Mouse (Mus musculus): ENCODE data around the gene Gpr141.

The Gpr141 gene

DNA sequence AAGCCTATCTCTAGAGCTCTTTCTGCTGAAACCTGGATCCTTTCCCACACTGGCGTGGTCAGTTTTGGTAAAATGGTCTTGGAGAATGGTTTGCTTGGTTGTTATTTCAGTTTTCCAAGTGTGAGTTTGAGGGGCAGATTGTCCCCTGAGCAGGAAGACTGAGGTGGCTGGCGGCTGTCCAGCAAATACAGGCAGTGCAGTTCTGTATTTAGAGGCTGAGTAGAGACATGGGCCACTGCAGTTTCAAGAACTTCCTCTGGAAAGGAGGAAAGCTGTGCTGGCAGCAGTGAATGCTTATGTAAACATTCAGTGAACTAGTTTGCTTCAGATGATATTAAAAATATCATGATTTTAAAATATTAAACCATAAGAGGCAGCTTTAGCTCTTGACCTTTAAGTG lies 93.2 kb downstream of the Gpr141 start:
- in situ Hi-C loops (cut with MboI, MseI) = no loop called here

DNA sequence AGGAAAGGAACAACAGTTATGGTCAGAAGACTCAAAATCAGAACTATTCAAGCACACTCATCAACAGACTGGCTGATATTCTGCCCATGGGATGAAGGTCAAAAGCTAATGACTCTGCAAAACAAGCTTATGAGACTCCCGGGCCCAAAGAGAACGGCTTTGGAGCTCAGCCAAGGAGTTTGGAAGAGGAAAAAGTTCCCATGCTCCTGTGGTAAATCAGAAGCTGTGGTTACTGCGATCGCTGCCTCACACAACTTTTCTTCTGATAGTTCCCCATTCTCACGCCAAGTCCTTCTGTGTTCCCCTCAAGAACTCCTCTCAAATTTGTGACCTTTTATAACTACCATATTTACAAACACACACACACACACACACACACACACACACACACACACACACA lies 105.1 kb downstream of the Gpr141 start:
- in situ Hi-C loops (cut with MboI, MseI) = loop anchor here (10.0 kb wide), 1 partner anchor 576 kb away; no protein-coding TSS in a partner anchor

DNA sequence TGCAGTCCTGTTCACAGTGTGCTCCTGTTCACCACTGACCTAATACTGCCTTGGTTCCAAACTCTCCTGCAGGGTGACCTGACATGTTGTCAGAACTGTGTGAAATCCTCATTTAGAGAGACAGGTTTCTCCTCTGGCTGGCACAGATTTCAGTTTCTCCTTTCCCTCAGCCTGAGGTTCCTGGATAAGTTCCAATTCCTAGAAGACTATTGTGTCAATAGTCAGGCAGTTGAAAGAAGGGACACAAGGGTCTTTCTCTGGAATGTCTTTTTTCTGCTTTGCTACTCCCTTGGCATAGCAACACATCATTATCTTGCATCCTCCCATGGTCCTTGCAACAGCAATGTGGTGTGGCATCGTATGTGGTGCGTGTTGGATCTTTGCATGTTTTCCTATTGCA lies 106.9 kb downstream of the Gpr141 start:
- in situ Hi-C loops (cut with MboI, MseI) = loop anchor here (10.0 kb wide), 1 partner anchor 578 kb away; no protein-coding TSS in a partner anchor

DNA sequence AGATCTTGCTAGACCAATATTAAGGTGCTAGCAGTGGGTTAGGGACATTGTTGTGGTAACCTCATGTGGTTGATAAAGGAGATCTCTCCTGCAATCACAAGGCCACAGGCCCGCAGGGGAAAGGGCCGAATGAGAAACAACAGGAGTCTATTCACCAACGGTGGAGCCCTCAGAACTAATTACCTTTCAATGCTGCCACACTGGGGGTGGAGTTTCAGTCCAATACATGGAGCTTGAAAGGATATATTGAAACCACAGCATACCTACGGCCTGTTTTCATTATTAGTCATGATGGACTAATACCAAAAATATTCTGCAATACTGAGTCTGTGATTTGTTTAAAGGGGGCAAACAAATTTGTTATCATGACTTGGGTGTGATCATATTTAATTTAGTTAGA lies 120.3 kb downstream of the Gpr141 start:
- in situ Hi-C loops (cut with MboI, MseI) = no loop called here

DNA sequence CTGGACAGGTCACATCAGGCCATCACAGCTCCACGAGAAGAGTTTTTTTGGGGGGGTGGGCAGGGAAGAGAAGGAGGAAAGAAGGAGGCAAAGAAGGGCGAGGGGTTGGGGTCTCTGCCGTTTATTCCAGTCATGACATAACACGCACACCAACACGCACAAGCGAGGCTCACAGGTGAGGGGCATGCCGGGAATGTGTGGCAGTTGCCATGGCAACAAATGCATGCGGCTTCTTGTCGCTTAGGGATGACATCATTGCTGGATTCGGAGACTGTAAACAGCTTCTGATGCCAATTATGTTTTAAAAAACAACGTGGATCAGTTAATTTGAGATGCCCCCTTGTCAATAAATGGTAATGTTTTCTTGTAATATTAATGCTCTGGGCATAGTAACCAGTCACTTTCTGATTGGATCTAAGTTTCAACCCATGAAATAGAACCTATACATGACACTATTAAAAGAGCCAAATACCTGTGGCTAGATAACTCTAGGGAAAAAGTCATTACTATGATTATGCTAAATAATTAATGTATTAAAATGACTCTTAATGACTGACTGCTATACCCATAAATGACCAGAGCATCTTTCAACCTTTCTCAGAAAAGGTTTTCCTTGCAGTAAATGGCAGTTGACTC lies 122.5 kb downstream of the Gpr141 start:
- in situ Hi-C loops (cut with MboI, MseI) = no loop called here

DNA sequence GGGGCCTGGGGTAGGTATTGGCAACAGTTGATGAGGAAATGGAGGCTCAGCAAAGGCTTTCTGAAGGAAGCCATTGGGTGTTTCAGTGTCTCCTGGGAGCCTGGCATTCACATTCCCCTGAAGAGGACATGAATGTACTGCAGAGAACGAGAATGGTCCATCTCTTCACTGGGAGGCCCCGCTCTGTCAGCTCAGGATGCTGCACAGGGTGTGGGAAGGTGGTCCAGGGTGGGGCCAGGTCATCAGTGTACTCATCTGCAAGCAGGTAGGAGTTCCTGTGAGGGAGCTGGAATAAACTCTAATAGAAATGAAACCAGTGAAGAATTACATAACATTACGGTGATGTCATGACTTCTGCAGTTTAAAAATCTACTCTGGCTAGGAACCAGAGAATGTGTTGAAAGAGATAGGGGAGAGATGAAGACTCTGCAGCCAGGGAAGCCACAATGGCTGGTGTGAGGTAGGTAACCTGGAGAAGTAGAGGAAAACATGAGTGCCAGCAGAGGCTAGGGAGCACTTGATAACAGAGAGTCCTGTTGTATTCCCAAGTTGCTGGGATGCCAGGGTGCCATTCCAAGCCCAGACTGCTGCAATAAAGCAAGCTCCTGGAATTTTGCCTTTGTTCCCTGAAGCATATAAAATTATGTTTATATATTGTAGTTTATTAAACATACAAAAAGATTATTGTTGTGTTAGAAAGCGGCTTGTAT lies 123.2 kb downstream of the Gpr141 start:
- in situ Hi-C loops (cut with MboI, MseI) = no loop called here

All from regulatory T cell (primary cell).